Mouse (Mus musculus) G1E (cell line): Measurements from ENCODE around the gene Dnaaf1. TPM values are rescaled to one million over a fixed set of nuclear protein-coding genes. Genes with fewer than 3 reads are reported as not detected.

Experiments
- ATAC-seq: 2 replicates; pipeline ENCODE4 v1.8.0; 2016; ENCODE audit warnings: mild to moderate bottlenecking; ENCODE audit not compliant: insufficient number of reproducible peaks, poor library complexity, low FRiP score, severe bottlenecking; ENCODE audit errors: extremely low read depth
- DNase-seq: peaks from one replicate; pipeline ENCODE4 v3.0.0; 2012; ENCODE audit warnings: low spot score
- H3K27me3 ChIP-seq: 2 replicates; pipeline ENCODE4 v1.6.1; 2012; ENCODE audit warnings: mild to moderate bottlenecking, low read length, inconsistent platforms; ENCODE audit not compliant: insufficient read depth
- H3K36me3 ChIP-seq: replicated peaks from 2 replicates; pipeline ENCODE3; 2012; ENCODE audit warnings: mild to moderate bottlenecking, inconsistent platforms
- H3K4me1 ChIP-seq: 2 replicates; pipeline ENCODE4 v1.6.1; 2012; ENCODE audit warnings: low read depth, low read length, inconsistent platforms, mixed read lengths; ENCODE audit not compliant: insufficient read depth
- H3K4me3 ChIP-seq: 2 replicates; pipeline ENCODE4 v1.5.1; 2012; ENCODE audit warnings: low read depth, mild to moderate bottlenecking, inconsistent platforms, low read length, moderate library complexity, mixed read lengths
- H3K9me3 ChIP-seq: replicated peaks from 2 replicates; pipeline ENCODE4 v1.6.1; 2012; ENCODE audit warnings: inconsistent platforms
- CTCF ChIP-seq: IDR thresholded peaks from 2 replicates; pipeline ENCODE4 v1.5.1; 2012; ENCODE audit warnings: low read depth, low read length, inconsistent platforms, mixed read lengths
- GATA1 ChIP-seq: IDR thresholded peaks from 2 replicates; pipeline ENCODE4 v1.6.1; 2012; ENCODE audit warnings: borderline replicate concordance, low read length, inconsistent platforms, mixed read lengths
- GATA2 ChIP-seq: IDR thresholded peaks from 2 replicates; pipeline ENCODE4 v1.6.1; 2012; ENCODE audit warnings: low read depth, low read length, inconsistent platforms, borderline replicate concordance
- POLR2AphosphoS5 ChIP-seq: IDR thresholded peaks from 2 replicates; pipeline ENCODE4 v1.6.1; 2012; ENCODE audit warnings: low read depth, low read length, inconsistent platforms; ENCODE audit not compliant: insufficient replicate concordance
- TAL1 ChIP-seq: conservative IDR thresholded peaks from 2 replicates; pipeline ENCODE4 v1.6.1; 2012; ENCODE audit warnings: low read depth, low read length, inconsistent platforms, mixed read lengths
- polyA plus RNA-seq: library from polyadenylated mRNA; stranded (reverse); fragments of >175 nt; gene quantifications from 2 replicates; pipeline ENCODE4 v1.2.3, GENCODE M21; 2012
- total RNA-seq, 2 experiments: library from RNA; stranded (forward) in 1 of 2; stranded (reverse) in 1 of 2; fragments of 200-1000 nt in 1 of 2; fragments of >200 nt in 1 of 2; fragmentation: Nextera tagmentation in 1 of 2; gene quantifications; 2 replicates each; pipeline ENCODE4 v1.2.3; 2014 to 2017

Gene Dnaaf1
- total and polyA plus RNA-seq, 3 experiments: 0.10 to 0.11 TPM; not detected in 1

DNA sequence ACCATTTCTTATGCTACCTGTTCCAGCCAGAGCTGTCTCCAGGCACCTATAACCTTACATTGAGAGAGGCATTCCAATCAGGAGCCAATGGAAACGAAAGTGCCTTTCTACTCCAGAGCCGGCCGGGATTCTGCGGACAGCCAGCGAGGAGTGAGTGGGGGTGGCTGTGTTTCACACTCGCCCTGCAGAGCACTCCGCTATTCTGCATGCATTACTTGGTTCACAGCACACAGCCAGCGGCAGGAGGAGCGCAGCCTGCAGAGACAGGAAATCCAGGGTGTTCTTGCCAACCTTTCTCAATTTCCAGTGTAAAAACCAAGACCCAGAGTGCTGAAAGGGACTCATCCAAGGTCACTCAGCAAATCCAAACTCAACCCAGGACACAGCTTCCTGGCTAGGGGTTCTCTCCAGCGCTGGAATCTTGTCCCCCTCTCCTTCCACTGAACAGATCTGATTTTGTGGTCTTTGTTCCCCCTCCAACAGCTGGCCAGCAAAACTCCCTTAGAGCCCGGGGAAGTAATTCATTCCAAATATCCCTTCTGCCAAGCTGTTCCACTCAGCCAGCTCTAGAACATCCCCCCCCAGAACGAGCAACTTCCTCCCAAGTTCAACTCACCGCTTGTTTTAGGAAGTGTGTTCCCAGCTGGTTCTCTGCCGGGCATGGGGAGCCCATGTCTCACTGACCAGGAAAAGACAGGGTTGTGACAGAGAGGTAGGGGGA lies 59.7 kb downstream of the Dnaaf1 start:
- Histone ChIP-seq H3K9me3 (no peaks in the 10 kb centered on the region), H3K4me3 (no peak overlapping the region), H3K27me3 (peaks cover 21% of the 10 kb centered on the region), H3K4me1 (no peaks in the 10 kb centered on the region), H3K36me3 (no peaks in the 10 kb centered on the region)
- ATAC-seq: no peak
- no peak for DNase-seq
- no peak for TF ChIP-seq CTCF
- TF ChIP-seq POLR2AphosphoS5: no peak
- TF ChIP-seq TAL1: no peak
- TF ChIP-seq GATA2: no peak
- TF ChIP-seq GATA1: no peak

DNA sequence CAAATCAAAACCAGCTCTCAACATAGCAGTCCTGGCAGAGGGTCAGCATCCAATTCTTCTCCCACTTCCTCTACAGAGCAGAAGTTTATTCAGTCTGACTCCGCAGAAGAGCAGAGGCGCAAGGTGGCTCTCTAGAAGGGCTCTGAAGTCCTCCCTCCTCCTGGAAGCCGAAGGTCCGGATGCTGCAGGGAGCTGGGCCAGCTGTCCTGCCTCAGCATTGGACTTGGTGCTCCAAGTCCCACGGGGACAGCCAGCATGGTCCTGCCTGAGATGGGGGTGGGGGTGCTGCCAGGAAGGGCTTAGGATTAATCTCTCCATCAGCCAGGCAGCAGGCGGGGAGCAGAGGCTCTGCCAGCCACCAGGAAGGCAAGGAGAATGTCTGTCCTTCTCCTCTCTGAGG lies 60.3 kb downstream of the Dnaaf1 start, which contains the start of gene Kcng4:
Gene Kcng4, minus strand, starts transcription at position 303 of the 400 bp plus-strand sequence.
- no peak for DNase-seq
- no peak for TF ChIP-seq POLR2AphosphoS5
- no peak for TF ChIP-seq CTCF
- TF ChIP-seq GATA1: no peak
- TF ChIP-seq TAL1: no peak
- no peak for TF ChIP-seq GATA2
- H3K36me3 ChIP-seq: no peaks in the 10 kb centered on the region
- no peak for ATAC-seq
- H3K4me1 ChIP-seq: no peaks in the 10 kb centered on the region
- H3K4me3 ChIP-seq: no peak within 1 kb of the TSS
- no peaks in the 10 kb centered on the region for H3K9me3 ChIP-seq
- H3K27me3 ChIP-seq: peaks cover 21% of the 10 kb centered on the region

DNA sequence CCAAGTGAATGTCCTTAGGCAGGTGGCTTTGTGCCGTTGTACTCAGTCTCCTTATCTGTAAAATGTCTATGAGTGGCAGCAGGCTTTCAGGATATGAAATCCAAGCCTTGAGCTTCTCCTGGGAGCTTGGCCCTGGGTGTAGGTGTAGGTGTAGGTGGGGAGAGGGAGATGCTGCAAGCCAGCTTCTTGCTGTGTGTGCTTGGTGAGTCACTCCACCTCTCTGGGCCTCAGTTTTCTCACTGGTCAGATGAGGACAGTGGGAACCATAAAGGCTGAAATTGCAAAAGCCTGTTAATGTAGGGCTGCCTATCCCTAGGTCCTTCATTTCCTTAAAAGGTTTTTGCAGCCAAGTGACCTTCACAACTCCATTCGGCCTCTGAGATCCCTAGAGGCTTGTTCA lies 60.9 kb downstream of the Dnaaf1 start:
- Histone ChIP-seq H3K27me3 (peaks cover 21% of the 10 kb centered on the region), H3K36me3 (no peaks in the 10 kb centered on the region), H3K4me3 (no peak overlapping the region), H3K9me3 (no peaks in the 10 kb centered on the region), H3K4me1 (no peaks in the 10 kb centered on the region)
- DNase-seq (no peak), ATAC-seq (no peak)
- no peak for TF ChIP-seq GATA2
- no peak for TF ChIP-seq CTCF
- no peak for TF ChIP-seq TAL1
- TF ChIP-seq GATA1: no peak
- no peak for TF ChIP-seq POLR2AphosphoS5

DNA sequence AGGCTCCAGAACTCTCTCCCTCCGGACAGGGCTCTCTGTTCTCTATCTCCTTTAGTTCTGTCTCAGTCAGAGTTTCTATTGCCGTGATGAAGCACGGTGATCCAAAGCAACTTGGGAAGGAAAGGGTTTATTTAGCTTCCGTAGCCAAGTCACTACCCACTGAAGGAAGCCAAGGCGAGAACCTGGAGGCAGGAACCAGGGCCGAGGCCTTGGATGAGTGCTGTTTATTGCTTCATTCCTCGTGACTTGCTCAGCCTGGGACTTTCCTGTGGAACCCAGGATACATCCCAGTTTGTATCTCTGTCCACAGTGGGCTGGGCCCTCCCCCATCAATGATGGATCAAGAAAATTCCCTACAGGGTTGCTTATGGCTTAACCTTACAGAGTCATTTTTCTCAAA lies 61.7 kb downstream of the Dnaaf1 start:
- Histone ChIP-seq H3K4me3 (no peak overlapping the region), H3K9me3 (no peaks in the 10 kb centered on the region), H3K4me1 (no peaks in the 10 kb centered on the region), H3K27me3 (peaks cover 19% of the 10 kb centered on the region), H3K36me3 (no peaks in the 10 kb centered on the region)
- no peak for TF ChIP-seq GATA1
- TF ChIP-seq POLR2AphosphoS5: no peak
- no peak for TF ChIP-seq GATA2
- ATAC-seq: no peak
- DNase-seq: no peak

DNA sequence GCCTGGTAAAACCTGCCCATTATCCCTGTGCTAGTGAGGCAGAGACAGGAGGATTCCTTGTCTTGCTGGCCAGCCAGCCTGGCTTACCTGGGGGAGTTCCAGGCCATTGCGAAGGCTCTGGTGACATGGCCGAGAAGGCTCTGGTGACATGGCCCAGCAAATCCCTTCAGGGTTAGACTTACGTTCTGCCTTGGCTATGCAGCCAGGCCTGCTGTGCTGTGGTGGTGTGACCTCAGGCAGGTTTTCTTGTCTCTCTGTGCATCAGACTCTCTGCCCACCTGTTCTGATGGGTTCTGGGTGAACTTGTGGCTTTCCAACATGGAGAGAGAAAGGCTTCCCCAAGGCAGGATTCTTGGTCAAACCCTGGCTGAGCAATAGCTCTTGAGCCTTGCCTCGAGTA lies 62.3 kb downstream of the Dnaaf1 start:
- ATAC-seq: no peak
- H3K36me3 ChIP-seq: no peaks in the 10 kb centered on the region
- no peaks in the 10 kb centered on the region for H3K4me1 ChIP-seq
- DNase-seq: no peak
- no peaks in the 10 kb centered on the region for H3K9me3 ChIP-seq
- H3K4me3 ChIP-seq: no peak overlapping the region
- H3K27me3 ChIP-seq: peaks cover 19% of the 10 kb centered on the region
- TF ChIP-seq CTCF: no peak
- no peak for TF ChIP-seq POLR2AphosphoS5
- TF ChIP-seq TAL1: no peak
- no peak for TF ChIP-seq GATA2
- no peak for TF ChIP-seq GATA1

DNA sequence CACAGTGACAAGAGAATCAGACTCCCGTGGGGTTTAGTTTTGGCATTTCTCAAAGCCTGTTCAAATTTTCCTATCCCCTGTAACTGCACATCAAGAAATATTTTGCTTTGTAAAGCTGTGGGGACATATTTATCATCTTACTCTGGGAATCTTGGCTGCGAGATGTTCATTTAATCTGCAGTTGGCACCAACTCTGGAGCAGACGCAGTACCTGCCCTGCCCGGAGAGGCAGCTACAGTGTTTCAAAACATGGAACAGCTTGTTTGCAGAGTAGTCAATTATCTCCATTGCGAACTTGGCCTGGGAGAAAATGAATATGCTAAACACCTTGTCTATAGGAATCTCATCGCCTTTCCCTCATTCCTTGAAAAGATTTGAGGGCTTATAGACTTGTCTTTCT lies 63.2 kb downstream of the Dnaaf1 start:
- H3K9me3 ChIP-seq: no peaks in the 10 kb centered on the region
- no peak for TF ChIP-seq POLR2AphosphoS5
- no peak for TF ChIP-seq CTCF
- TF ChIP-seq GATA1: no peak
- TF ChIP-seq TAL1: no peak
- no peak for TF ChIP-seq GATA2
- H3K27me3 ChIP-seq: peaks cover 13% of the 10 kb centered on the region
- no peak overlapping the region for H3K4me3 ChIP-seq
- ATAC-seq: no peak
- H3K4me1 ChIP-seq: no peaks in the 10 kb centered on the region
- DNase-seq: no peak
- no peaks in the 10 kb centered on the region for H3K36me3 ChIP-seq
